Mouse (Mus musculus) fat pad, adult 2 months (tissue): ENCODE results near the gene Tpra1.

Experiments
- DNase-seq: peaks from one replicate; pipeline ENCODE4 v3.0.0-alpha.2; 2011; ENCODE audit warnings: low read depth, low spot score; ENCODE audit errors: extremely low read depth

Tpra1 gene

GRCm38 (mm10) chr6:88946442-88946841 is 44.4 kb downstream of the Tpra1 start:
- DNase-seq = no peak

GRCm38 (mm10) chr6:88947771-88948170 is 45.7 kb downstream of the Tpra1 start:
- DNase-seq = no peak

GRCm38 (mm10) chr6:88956725-88957124 is 54.7 kb downstream of the Tpra1 start:
- DNase-seq = no peak

- DNase-seq = no peak
Observed at GRCm38 (mm10) chr6:88957313-88957712, 55.3 kb downstream of the Tpra1 start.

- no peak for DNase-seq
Observed at GRCm38 (mm10) chr6:88957801-88958211, 55.8 kb downstream of the Tpra1 start.

GRCm38 (mm10) chr6:88958305-88958704 is 56.3 kb downstream of the Tpra1 start:
- no peak for DNase-seq

- no peak for DNase-seq
Observed at GRCm38 (mm10) chr6:88959834-88960233, 57.8 kb downstream of the Tpra1 start.

GRCm38 (mm10) chr6:88960941-88961340 is 58.9 kb downstream of the Tpra1 start:
- no peak for DNase-seq
